ENCODE assay signal across 8 mouse cellular contexts in genomic region chr7:133114847-133115470, GRCm38 (mm10). TPM values are rescaled to one million over a fixed set of nuclear protein-coding genes. Genes with fewer than 3 reads are reported as not detected.
DNase-seq lines count a peak whose midpoint lies in the region; ATAC-seq lines count a peak whose summit lies in the region.

No protein-coding gene starts in this region.

- H3K4me1 ChIP-seq in forebrain, embryonic 16.5 days (replicated peaks; ENCODE audit: control insufficient read depth, insufficient read depth, low read length) = peaks cover 45% of the 10 kb centered on the region
- peaks cover 93% of the 10 kb centered on the region for H3K4me1 ChIP-seq in lung, embryonic 15.5 days
- peaks cover 88% of the 10 kb centered on the region for H3K4me1 ChIP-seq in stomach, embryonic 16.5 days (ENCODE audit: control insufficient read depth, insufficient read depth, low read length)

- no peaks in the 10 kb centered on the region for H3K27me3 ChIP-seq in forebrain, embryonic 16.5 days (replicated peaks; ENCODE audit: control insufficient read depth, insufficient read depth, low read length)
- no peaks in the 10 kb centered on the region for H3K27me3 ChIP-seq in lung, embryonic 15.5 days
- H3K27me3 ChIP-seq in stomach, embryonic 16.5 days (ENCODE audit: control insufficient read depth, insufficient read depth, low read length) = no peaks in the 10 kb centered on the region

- no peak overlapping the region for H3K27ac ChIP-seq in forebrain, embryonic 16.5 days (ENCODE audit: low read length)
- H3K27ac ChIP-seq in lung, embryonic 15.5 days = peak overlapping the region; percentile 25; the same call in 1 of the 2 replicates
- H3K27ac ChIP-seq in stomach, embryonic 16.5 days (ENCODE audit: low read length) = peak overlapping the region; percentile 93

- 17% methylated on average over 20 of the region's 20 CpGs for WGBS in forebrain, embryonic 16.5 days
- 18% methylated on average over 20 of the region's 20 CpGs for WGBS in lung, embryonic 15.5 days
- WGBS in stomach, embryonic 16.5 days = 14% methylated on average over 20 of the region's 20 CpGs

- no peak for ATAC-seq in forebrain, embryonic 16.5 days
- peak; percentile 31; the same call in 1 of the 2 replicates for ATAC-seq in lung, embryonic 15.5 days (ENCODE audit: borderline replicate concordance, extremely low read depth, low FRiP score, low TSS enrichment)
- 0 out of 2 replicates have a peak, but pooled peaks have one; percentile 8 for ATAC-seq in stomach, embryonic 16.5 days (ENCODE audit: insufficient read depth, low FRiP score)
- no peak for ATAC-seq in CD4-positive, CD25-positive, alpha-beta regulatory T cell, adult 4 months

- H3K4me3 ChIP-seq in forebrain, embryonic 16.5 days (replicated peaks; ENCODE audit: low read length) = no peak overlapping the region
- H3K4me3 ChIP-seq in lung, embryonic 15.5 days = peak overlapping the region; percentile 24
- H3K4me3 ChIP-seq in stomach, embryonic 16.5 days (replicated peaks; ENCODE audit: low read length) = peak overlapping the region; percentile 27

- DNase-seq in urinary bladder, postnatal 25 days (ENCODE audit: low spot score) = peak; percentile 27
- DNase-seq in urinary bladder, postnatal 10 days (ENCODE audit: low spot score) = no peak
- DNase-seq in kidney, adult 18-20 months = peak; percentile 54
- no peak for DNase-seq in right cerebral cortex, postnatal 36 days (ENCODE audit: low spot score in 2 of 2)

- no peaks in the 10 kb centered on the region for H3K9me3 ChIP-seq in forebrain, embryonic 16.5 days (ENCODE audit: control insufficient read depth, low read length)
- H3K9me3 ChIP-seq in lung, embryonic 15.5 days = no peaks in the 10 kb centered on the region
- no peaks in the 10 kb centered on the region for H3K9me3 ChIP-seq in stomach, embryonic 16.5 days (replicated peaks; ENCODE audit: control insufficient read depth, low read length)

- H3K9ac ChIP-seq in forebrain, embryonic 16.5 days (replicated peaks; ENCODE audit: low read depth, low read length) = no peak overlapping the region
- 0 out of 2 replicates have a peak overlapping the region, but pooled peaks have one; percentile 3 for H3K9ac ChIP-seq in lung, embryonic 15.5 days
- peak overlapping the region; percentile 17 for H3K9ac ChIP-seq in stomach, embryonic 16.5 days (ENCODE audit: low read length)

- H3K4me2 ChIP-seq in forebrain, embryonic 16.5 days (ENCODE audit: low read length) = peak overlapping the region; percentile 37
- peak overlapping the region; percentile 48 for H3K4me2 ChIP-seq in lung, embryonic 15.5 days
- H3K4me2 ChIP-seq in stomach, embryonic 16.5 days (ENCODE audit: low read depth, low read length) = peak overlapping the region; percentile 45

- H3K36me3 ChIP-seq in forebrain, embryonic 16.5 days (ENCODE audit: control insufficient read depth, insufficient read depth) = no peaks in the 10 kb centered on the region
- no peaks in the 10 kb centered on the region for H3K36me3 ChIP-seq in lung, embryonic 15.5 days
- H3K36me3 ChIP-seq in stomach, embryonic 16.5 days (ENCODE audit: control insufficient read depth, insufficient read depth, low read length) = no peaks in the 10 kb centered on the region

RNA-seq across cellular contexts. Expression of gene Fgfr2, which starts 8.2 kb away (rescaled TPM):
- polyA plus RNA-seq in forebrain, embryonic 16.5 days (2015; fragmentation: Nextera tagmentation; extraction: Ambion mirVana) = 39.2 and 52.1 TPM in 2 replicates
- 149 and 160 TPM in 2 replicates for polyA plus RNA-seq in lung, embryonic 15.5 days (2015; fragmentation: Nextera tagmentation; extraction: Ambion mirVana)
- 93.4 and 113 TPM in 2 replicates for polyA plus RNA-seq in stomach, embryonic 16.5 days (2015; fragmentation: Nextera tagmentation; extraction: Ambion mirVana)
- polyA plus RNA-seq in CD4-positive, CD25-positive, alpha-beta regulatory T cell, adult 4 months (2017; shearing (Covaris generic)) = not detected

RNA-seq across cellular contexts. Expression of gene Ctbp2, which starts 9.2 kb away (rescaled TPM):
- 74.6 and 85.2 TPM in 2 replicates for polyA plus RNA-seq in forebrain, embryonic 16.5 days (2015; fragmentation: Nextera tagmentation; extraction: Ambion mirVana)
- 91.6 and 94.8 TPM in 2 replicates for polyA plus RNA-seq in lung, embryonic 15.5 days (2015; fragmentation: Nextera tagmentation; extraction: Ambion mirVana)
- polyA plus RNA-seq in stomach, embryonic 16.5 days (2015; fragmentation: Nextera tagmentation; extraction: Ambion mirVana) = 72.6 and 79.3 TPM in 2 replicates
- polyA plus RNA-seq in CD4-positive, CD25-positive, alpha-beta regulatory T cell, adult 4 months (2017; shearing (Covaris generic)) = 1 to 10 TPM; 7.8 to 8.2 TPM

Comparison
In these comparisons a context has a peak if more than half of its experiments do, and no peak if none do; other contexts are left out.
1. DNase-seq: peak in urinary bladder, postnatal 25 days (single experiment) and kidney, adult 18-20 months (single experiment); none in urinary bladder, postnatal 10 days (single experiment) and right cerebral cortex, postnatal 36 days (0 of 2).
2. ATAC-seq: peak in lung, embryonic 15.5 days (single experiment) and stomach, embryonic 16.5 days (single experiment); none in forebrain, embryonic 16.5 days (single experiment) and CD4-positive, CD25-positive, alpha-beta regulatory T cell, adult 4 months (single experiment).
3. RNA of gene Fgfr2, which starts 8.2 kb away (polyA plus RNA-seq): 149 to 160 TPM in lung, embryonic 15.5 days, 93.4 to 113 TPM in stomach, embryonic 16.5 days and 39.2 to 52.1 TPM in forebrain, embryonic 16.5 days; not detected in CD4-positive, CD25-positive, alpha-beta regulatory T cell, adult 4 months; every median in the first group is over 10 times any median in the second.
4. Peak in every context shown above with its lines, with median percentiles within 50 percentile points of each other: H3K4me2 ChIP-seq.